Mouse (Mus musculus) T-helper 1 cell (primary cell): ENCODE results near the gene Mindy4.

ENCODE experiments used
- in situ Hi-C: fragments of 300-600 bp; cut with MboI, MseI; formaldehyde crosslinking; loops from one replicate; pipeline ENCODE4 v1.15.1; 2025; ENCODE audit warnings: high pct_unique_total_duplicates

The Mindy4 gene

GRCm38 (mm10) chr6:55252731-55253247 lies 49.6 kb downstream of the Mindy4 start:
- in situ Hi-C loops = no loop called here

- in situ Hi-C loops = no loop called here
Observed at GRCm38 (mm10) chr6:55256500-55257191, 53.5 kb downstream of the Mindy4 start.

GRCm38 (mm10) chr6:55257246-55257645 lies 54.1 kb downstream of the Mindy4 start:
- in situ Hi-C loops = no loop called here

GRCm38 (mm10) chr6:55258428-55259325 lies 55.5 kb downstream of the Mindy4 start:
- in situ Hi-C loops = no loop called here

- in situ Hi-C loops = no loop called here
Observed at GRCm38 (mm10) chr6:55262161-55262560, 59.0 kb downstream of the Mindy4 start.

- in situ Hi-C loops = no loop called here
Observed at GRCm38 (mm10) chr6:55263490-55264046, 60.4 kb downstream of the Mindy4 start.

GRCm38 (mm10) chr6:55264741-55265366 lies 61.7 kb downstream of the Mindy4 start:
- in situ Hi-C loops = no loop called here

- in situ Hi-C loops = no loop called here
Observed at GRCm38 (mm10) chr6:55272952-55273351, 69.8 kb downstream of the Mindy4 start.

- in situ Hi-C loops = no loop called here
Observed at GRCm38 (mm10) chr6:55273463-55273862, 70.3 kb downstream of the Mindy4 start.

GRCm38 (mm10) chr6:55275000-55275399 lies 71.8 kb downstream of the Mindy4 start:
- in situ Hi-C loops = no loop called here

GRCm38 (mm10) chr6:55275786-55276185 lies 72.6 kb downstream of the Mindy4 start:
- in situ Hi-C loops = no loop called here

- in situ Hi-C loops = no loop called here
Observed at GRCm38 (mm10) chr6:55276692-55277282, 73.6 kb downstream of the Mindy4 start.

GRCm38 (mm10) chr6:55278086-55278485 lies 74.9 kb downstream of the Mindy4 start:
- in situ Hi-C loops = no loop called here

- in situ Hi-C loops = no loop called here
Observed at GRCm38 (mm10) chr6:55278520-55278919, 75.3 kb downstream of the Mindy4 start.

GRCm38 (mm10) chr6:55280979-55281378 lies 77.8 kb downstream of the Mindy4 start:
- in situ Hi-C loops = no loop called here

- in situ Hi-C loops = no loop called here
Observed at GRCm38 (mm10) chr6:55281687-55282086, 78.5 kb downstream of the Mindy4 start.

GRCm38 (mm10) chr6:55282348-55282747 lies 79.2 kb downstream of the Mindy4 start:
- in situ Hi-C loops = no loop called here

- in situ Hi-C loops = loop anchor here (5.0 kb wide), 1 partner anchor 63 kb away; no protein-coding TSS in a partner anchor
Observed at GRCm38 (mm10) chr6:55285218-55285617, 82.0 kb downstream of the Mindy4 start.

- in situ Hi-C loops = loop anchor here (5.0 kb wide), 1 partner anchor 66 kb away; no protein-coding TSS in a partner anchor
Observed at GRCm38 (mm10) chr6:55288007-55288602, 84.9 kb downstream of the Mindy4 start.

- in situ Hi-C loops = no loop called here
Observed at GRCm38 (mm10) chr6:55294549-55295131, 91.5 kb downstream of the Mindy4 start.
